Mouse (Mus musculus) yolk sac, embryonic 10.5 days (tissue): Measurements from ENCODE around the gene Arap2.

Source experiments
- DNase-seq: peaks from one replicate; pipeline ENCODE4 v3.0.0-alpha.2; 2017; ENCODE audit warnings: low spot score

Gene Arap2

GRCm38 (mm10) chr5:62765784-62766701, at the start of gene Arap2:
Gene Arap2, minus strand, starts transcription at chr5:62766159.
- peak; percentile 54 for DNase-seq

GRCm38 (mm10) chr5:62815741-62816140, 49.8 kb upstream of the Arap2 start:
- no peak for DNase-seq

- DNase-seq, result no peak
Observed at GRCm38 (mm10) chr5:62814072-62814414, 48.1 kb upstream of the Arap2 start.

GRCm38 (mm10) chr5:62813402-62814071, 47.6 kb upstream of the Arap2 start, which contains the start of gene Dthd1:
Gene Dthd1, plus strand, starts transcription at chr5:62813823.
- DNase-seq, result no peak

GRCm38 (mm10) chr5:62792776-62793175, 26.8 kb upstream of the Arap2 start:
- DNase-seq, result no peak

- no peak for DNase-seq
Observed at GRCm38 (mm10) chr5:62790921-62791564, 25.1 kb upstream of the Arap2 start.

- DNase-seq, result no peak
Observed at GRCm38 (mm10) chr5:62786809-62787208, 20.9 kb upstream of the Arap2 start.

GRCm38 (mm10) chr5:62778682-62779081, 12.7 kb upstream of the Arap2 start:
- no peak for DNase-seq

- DNase-seq, result no peak
Observed at GRCm38 (mm10) chr5:62777804-62778203, 11.8 kb upstream of the Arap2 start.

GRCm38 (mm10) chr5:62771775-62772599, 6.0 kb upstream of the Arap2 start:
- DNase-seq, result no peak

GRCm38 (mm10) chr5:62765459-62765783, 538 bp downstream of the Arap2 start:
- no peak for DNase-seq

GRCm38 (mm10) chr5:62764161-62764560, 1.8 kb downstream of the Arap2 start:
- DNase-seq, result no peak

- DNase-seq, result peak; percentile 76
Observed at GRCm38 (mm10) chr5:62763046-62763445, 2.9 kb downstream of the Arap2 start.

- peak; percentile 40 for DNase-seq
Observed at GRCm38 (mm10) chr5:62762298-62762960, 3.5 kb downstream of the Arap2 start.

- DNase-seq, result peak; percentile 6
Observed at GRCm38 (mm10) chr5:62760791-62761504, 5.0 kb downstream of the Arap2 start.

- DNase-seq, result no peak
Observed at GRCm38 (mm10) chr5:62755808-62756527, 10.0 kb downstream of the Arap2 start.

GRCm38 (mm10) chr5:62752934-62753333, 13.0 kb downstream of the Arap2 start:
- DNase-seq, result no peak

GRCm38 (mm10) chr5:62751692-62752091, 14.3 kb downstream of the Arap2 start:
- no peak for DNase-seq

- DNase-seq, result no peak
Observed at GRCm38 (mm10) chr5:62748168-62748567, 17.8 kb downstream of the Arap2 start.
